Mouse (Mus musculus): ENCODE data around the gene Jmjd6.

Jmjd6 gene

DNA sequence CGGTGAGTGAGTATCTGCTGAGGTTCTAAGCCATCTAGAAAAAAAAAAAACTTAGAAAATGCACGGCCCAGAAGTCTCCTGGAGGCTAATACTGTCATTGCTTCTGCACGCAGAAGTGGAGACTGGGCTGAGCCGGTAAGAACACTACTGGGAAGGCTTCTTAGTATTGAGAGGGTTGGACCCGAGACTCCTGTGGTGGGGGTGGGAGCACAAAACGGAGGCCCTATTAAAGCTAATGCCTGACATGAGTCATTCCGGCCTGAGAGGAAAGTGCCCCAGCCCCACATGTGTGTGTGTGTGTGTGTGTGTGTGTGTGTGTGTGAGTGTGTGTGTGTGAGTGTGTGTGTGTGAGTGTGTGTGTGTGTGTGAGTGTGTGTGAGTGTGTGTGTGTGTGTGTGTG, 36.1 kb downstream of the Jmjd6 start:
- DNase-seq (ENCODE audit: low read depth, low spot score), result no peak

DNA sequence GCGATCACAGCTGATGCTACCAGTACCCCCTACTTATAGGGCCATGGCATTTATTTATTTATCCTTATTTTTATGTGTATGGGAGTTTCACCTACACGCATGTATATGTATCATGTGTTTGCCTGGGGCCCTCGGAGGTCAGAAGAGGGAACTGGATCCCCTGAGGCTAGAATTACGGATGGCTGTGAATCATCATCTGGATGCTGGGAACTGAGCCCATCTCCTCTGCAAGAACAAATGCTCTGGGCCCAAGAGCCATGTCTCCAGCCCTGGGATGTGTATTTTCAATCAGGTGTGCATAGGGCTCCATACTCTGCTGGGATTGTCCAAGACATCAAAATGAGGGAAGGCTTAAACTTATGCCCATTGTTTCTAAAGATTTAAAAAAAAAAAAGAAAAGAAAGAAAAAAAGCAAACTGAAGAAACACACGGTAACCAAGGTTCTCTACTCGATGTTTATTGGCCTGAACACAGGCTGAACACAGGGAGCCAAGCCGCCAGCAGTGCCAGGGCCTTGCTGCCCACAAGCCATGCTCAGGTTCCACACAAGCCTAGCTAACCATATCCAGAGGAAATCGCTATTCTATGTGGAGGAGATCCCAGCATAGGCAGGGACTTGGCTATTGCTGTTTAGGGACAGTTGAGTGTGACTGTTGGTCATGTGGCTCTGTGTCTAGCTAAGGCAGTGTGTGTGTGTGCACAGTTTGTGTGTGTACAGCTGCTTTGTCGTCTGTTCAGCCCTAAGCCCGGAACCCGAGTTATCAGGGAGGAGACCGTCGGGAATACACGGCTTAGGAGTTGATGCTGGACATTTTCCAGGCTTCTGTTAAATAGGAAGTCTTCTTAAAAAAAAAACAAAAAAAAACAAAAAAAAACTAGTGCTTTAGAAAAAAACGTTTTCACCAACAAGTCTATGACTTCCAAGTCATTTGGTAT, 36.8 kb downstream of the Jmjd6 start:
- DNase-seq (ENCODE audit: low read depth, low spot score), result no peak

DNA sequence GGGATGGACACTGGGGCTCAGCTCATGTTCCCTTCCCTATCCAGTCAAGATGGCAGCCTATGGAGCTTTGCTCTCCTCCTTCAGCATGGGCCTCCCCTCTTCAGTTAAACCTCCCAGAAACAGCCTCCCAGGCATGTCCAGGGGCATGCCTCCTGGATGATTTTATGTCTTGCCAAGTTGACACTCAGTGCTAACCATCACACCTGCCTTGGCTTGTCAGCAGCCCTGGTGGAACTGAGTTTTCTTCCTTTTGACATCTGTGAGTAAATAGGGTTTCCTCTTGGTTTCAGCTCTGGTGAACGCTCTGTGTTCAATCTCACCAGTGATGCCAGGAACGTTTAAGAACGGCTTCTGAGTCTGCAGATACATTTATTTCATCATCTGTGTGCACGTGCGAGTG, 40.5 kb downstream of the Jmjd6 start:
- no peak for DNase-seq (ENCODE audit: low read depth, low spot score)

DNA sequence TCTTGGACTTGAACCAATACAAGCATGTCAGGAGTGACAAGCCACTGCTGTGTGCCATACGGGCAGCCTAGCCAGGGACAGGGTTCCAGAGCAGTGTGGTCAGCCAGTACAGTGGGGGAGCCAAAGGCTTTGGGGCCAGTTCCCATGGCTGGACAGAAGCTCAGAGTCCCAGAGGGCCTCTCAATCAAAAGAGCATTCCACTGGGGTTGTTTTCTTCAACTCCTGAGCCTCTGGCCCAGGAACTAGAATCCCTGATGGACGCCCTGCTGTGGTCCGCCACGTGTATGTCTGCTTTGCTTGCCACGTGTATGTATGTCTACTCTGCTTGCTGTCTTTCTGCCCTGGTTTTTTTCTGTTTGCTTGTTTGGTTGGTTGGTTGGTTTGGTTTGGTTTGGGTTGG, 42.1 kb downstream of the Jmjd6 start:
- DNase-seq (ENCODE audit: low read depth, low spot score), result no peak

DNA sequence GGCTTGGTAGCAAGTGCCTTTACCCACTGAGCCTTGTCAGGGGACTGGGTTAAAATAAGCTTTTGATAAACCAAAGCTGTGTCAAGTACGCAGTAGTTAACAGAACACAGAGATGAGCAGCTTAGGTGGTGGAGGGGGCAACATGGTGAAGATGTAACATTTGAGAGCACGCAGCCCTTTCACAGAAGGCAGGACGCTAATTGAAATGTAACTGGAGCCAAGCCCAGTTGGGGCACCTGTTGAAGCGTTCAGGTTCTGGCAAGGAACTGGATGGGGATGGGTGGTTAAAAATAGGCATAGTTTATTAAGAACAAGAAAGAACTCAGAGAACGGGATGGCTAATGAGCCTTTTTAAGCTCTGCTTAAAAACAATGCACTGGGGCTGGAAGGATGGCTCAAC, 43.9 kb downstream of the Jmjd6 start:
- DNase-seq (ENCODE audit: low read depth, low spot score), result no peak

All from WW6 (cell line).